Mouse (Mus musculus): Measurements from ENCODE around the gene Ccdc9.
"Not testable (repeated sequence)": the region's sequence is repeated elsewhere in the genome, so short reads cannot be mapped to it uniquely, and the experiment has no call there.

DNA sequence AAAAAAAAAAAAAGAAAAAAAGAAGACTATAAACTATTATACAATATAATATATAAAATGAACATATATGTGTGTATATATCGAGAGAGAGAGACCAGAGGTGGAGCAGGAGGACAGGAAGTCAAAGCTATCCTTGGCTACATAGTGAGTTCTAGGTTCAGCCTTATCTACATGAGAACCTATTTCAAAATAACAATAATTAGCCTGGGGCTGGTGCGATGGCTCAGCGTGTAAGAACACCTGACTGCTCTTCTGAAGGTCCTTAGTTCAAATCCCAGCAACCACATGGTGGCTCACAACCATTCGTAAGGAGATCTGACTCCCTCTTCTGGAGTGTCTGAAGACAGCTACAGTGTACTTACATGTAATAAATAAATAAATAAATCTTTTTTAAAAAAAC lies 30.6 kb downstream of the Ccdc9 start:
- TF ChIP-seq CTCF (IDR thresholded peaks at IDR 0.05; ENCODE audit: borderline replicate concordance, insufficient read depth, low read length); POLR2A (IDR thresholded peaks at IDR 0.05; ENCODE audit: low read depth, low read length): not testable (repeated sequence)
